Comparison of ENCODE assay signal across 13 mouse cellular contexts in genomic region chr5:50293794-50294193, GRCm38 (mm10).
A peak's percentile ranks its signal among the peaks of the same experiment; 100 is the strongest.
DNase-seq lines count a peak whose midpoint lies in the region; TF ChIP-seq lines count a peak whose summit lies in the region.
"Had no signal": no experiment of that assay in that cellular context is flagged by ENCODE, and none has a peak within 500 bp of the region (broad histone marks: within the 10 kb centered on the region; RNA-seq: fewer than 3 reads in every experiment).

No protein-coding gene starts in this region.

- no peak overlapping the region for H3K9ac ChIP-seq in MEL (ENCODE audit: control insufficient read depth, low read depth, low read length, poor library complexity, severe bottlenecking)
- H3K9ac ChIP-seq: embryonic facial prominence, embryonic 15.5 days; lung, embryonic 15.5 days had no signal

- H3K79me2 ChIP-seq in MEL (ENCODE audit: control insufficient read depth, insufficient read depth, low read length, poor library complexity) = no peaks in the 10 kb centered on the region

- intact Hi-C loops in left cerebral cortex, adult 2 months (cut with DNase I) = no loop called here
- intact Hi-C loops in left cerebral cortex, postnatal 14 days (cut with DNase I) = no loop called here
- intact Hi-C loops in left cerebral cortex, postnatal 4 days (cut with DNase I) = no loop called here

- no peak overlapping the region for H3K27ac ChIP-seq in left cerebral cortex, adult 2 months
- no peak overlapping the region for H3K27ac ChIP-seq in MEL (ENCODE audit: control insufficient read depth, low read depth, low read length)
- H3K27ac ChIP-seq: embryonic facial prominence, embryonic 15.5 days; lung, embryonic 15.5 days had no signal

- H3K9me3 ChIP-seq in MEL (replicated peaks; ENCODE audit: insufficient read depth, low read length) = no peaks in the 10 kb centered on the region
- H3K9me3 ChIP-seq: embryonic facial prominence, embryonic 15.5 days; lung, embryonic 15.5 days had no signal

- H3K27me3 ChIP-seq in MEL (ENCODE audit: control insufficient read depth in 1 of 2, insufficient read depth in 2 of 2, low read length in 2 of 2) = no peaks in the 10 kb centered on the region
- H3K27me3 ChIP-seq: embryonic facial prominence, embryonic 15.5 days; lung, embryonic 15.5 days had no signal

- no peak for TF ChIP-seq POLR2A in MEL (IDR thresholded peaks at IDR 0.05; ENCODE audit: control insufficient read depth in 1 of 2, insufficient read depth in 1 of 2, low read depth in 1 of 2, low read length in 2 of 2, poor library complexity in 1 of 2)

- no peaks in the 10 kb centered on the region for H3K36me3 ChIP-seq in MEL (ENCODE audit: control insufficient read depth in 1 of 2, insufficient read depth in 2 of 2, low read length in 2 of 2)
- H3K36me3 ChIP-seq: embryonic facial prominence, embryonic 15.5 days; lung, embryonic 15.5 days had no signal

- H3K4me3 ChIP-seq in left cerebral cortex, adult 2 months = no peak overlapping the region
- H3K4me3 ChIP-seq in MEL (ENCODE audit: control insufficient read depth in 1 of 2, insufficient read depth in 1 of 2, low read depth in 2 of 2, low read length in 2 of 2) = no peak overlapping the region
- H3K4me3 ChIP-seq: embryonic facial prominence, embryonic 15.5 days; lung, embryonic 15.5 days had no signal

- TF ChIP-seq RAD21 in MEL (IDR thresholded peaks at IDR 0.05; ENCODE audit: low read depth, low read length) = peak; percentile 34

- no peak for TF ChIP-seq EP300 in MEL (IDR thresholded peaks at IDR 0.05; ENCODE audit: low read depth in 1 of 2, low read length in 2 of 2)

- peak; percentile 34 for TF ChIP-seq CTCF in left cerebral cortex, adult 2 months (IDR thresholded peaks at IDR 0.05)
- TF ChIP-seq CTCF in MEL (IDR thresholded peaks at IDR 0.05 in 2 of 3, conservative IDR thresholded peaks at IDR 0.05 in 1 of 3; ENCODE audit: control insufficient read depth in 1 of 3, insufficient read depth in 1 of 3, low read depth in 2 of 3, low read length in 3 of 3, poor library complexity in 1 of 3, severe bottlenecking in 1 of 3) = peak in 2 of 3 experiments; percentile 18 to 39; a peak in 4 of 6 replicates

- peak; percentile 6 to 8 for DNase-seq in cerebellum, postnatal 14 days
- no peak for DNase-seq in cerebellum, adult 11-12 months
- no peak for DNase-seq in left cerebral cortex, adult 2 months (ENCODE audit: extremely low spot score in 1 of 2, low spot score in 2 of 2)
- DNase-seq in left cerebral cortex, postnatal 14 days (ENCODE audit: low spot score in 2 of 2) = no peak
- peak; percentile 24 for DNase-seq in MEL (ENCODE audit: low read depth, low spot score)
- peak; percentile 5 for DNase-seq in embryo, embryonic 9.5 days (ENCODE audit: extremely low spot score)
- no peak for DNase-seq in left cerebral cortex, postnatal 4 days
- DNase-seq in ovary, adult 18-20 months (ENCODE audit: low spot score) = no peak
- DNase-seq: B cell, adult 2 months; gastrocnemius, postnatal 14 days; thymus, postnatal 4 days had no signal

- H3K4me1 ChIP-seq in MEL (ENCODE audit: control insufficient read depth in 1 of 2, insufficient read depth in 2 of 2, low read length in 2 of 2) = no peaks in the 10 kb centered on the region
- H3K4me1 ChIP-seq: embryonic facial prominence, embryonic 15.5 days; lung, embryonic 15.5 days had no signal

TF ChIP-seq in MEL, 35 proteins besides CTCF, POLR2A, EP300 and RAD21:
- TF ChIP-seq SMC3 (IDR thresholded peaks at IDR 0.05; ENCODE audit: low read depth, low read length) (peak; percentile 36; the same call in 1 of the 2 replicates), POLR2AphosphoS5 (IDR thresholded peaks at IDR 0.05; ENCODE audit: borderline replicate concordance, low read depth, low read length) (no peak)

Comparison
In these comparisons a context has a peak if more than half of its experiments do, and no peak if none do; other contexts are left out.
1. DNase-seq: peak in cerebellum, postnatal 14 days (2 of 2), MEL (single experiment) and embryo, embryonic 9.5 days (single experiment); none in cerebellum, adult 11-12 months (single experiment), left cerebral cortex, adult 2 months (0 of 2), left cerebral cortex, postnatal 14 days (0 of 2), left cerebral cortex, postnatal 4 days (single experiment) and ovary, adult 18-20 months (single experiment).